Mouse (Mus musculus) brain, embryonic 18.5 days (tissue): ENCODE measurements around the gene Tmem230.
"Not testable (repeated sequence)": the region's sequence is repeated elsewhere in the genome, so short reads cannot be mapped to it uniquely, and the experiment has no call there.

Experiments
- DNase-seq: peaks from one replicate; pipeline ENCODE4 v3.0.0-alpha.2; 2012; ENCODE audit warnings: low read depth, low spot score

Tmem230 gene

GRCm38 (mm10) chr2:132272694-132273389 is 25.2 kb upstream of the Tmem230 start:
- DNase-seq = no peak

- DNase-seq = no peak
These were observed 22.8 kb upstream of the Tmem230 start for GRCm38 (mm10) chr2:132270331-132270951.

- DNase-seq = no peak
These were observed 21.6 kb upstream of the Tmem230 start for GRCm38 (mm10) chr2:132269217-132269616.

- DNase-seq = no peak
These were observed 18.5 kb upstream of the Tmem230 start for GRCm38 (mm10) chr2:132266086-132266485.

- no peak for DNase-seq
These were observed 17.6 kb upstream of the Tmem230 start for GRCm38 (mm10) chr2:132265196-132265595.

- DNase-seq = no peak
These were observed 16.7 kb upstream of the Tmem230 start for GRCm38 (mm10) chr2:132264266-132264710.

GRCm38 (mm10) chr2:132263421-132264265 is 16.0 kb upstream of the Tmem230 start:
- DNase-seq = no peak

- peak; percentile 96 for DNase-seq
These were observed 15.3 kb upstream of the Tmem230 start, which contains the start of gene Cds2 for GRCm38 (mm10) chr2:132262879-132263398. Gene Cds2, plus strand, starts transcription at chr2:132263148.

- no peak for DNase-seq
These were observed 14.6 kb upstream of the Tmem230 start for GRCm38 (mm10) chr2:132262175-132262574.

- no peak for DNase-seq
These were observed 13.0 kb upstream of the Tmem230 start for GRCm38 (mm10) chr2:132260601-132261000.

- no peak for DNase-seq
These were observed 9.9 kb upstream of the Tmem230 start for GRCm38 (mm10) chr2:132257350-132258068.

- DNase-seq = no peak
These were observed 6.0 kb upstream of the Tmem230 start for GRCm38 (mm10) chr2:132253603-132254002.

GRCm38 (mm10) chr2:132252542-132253528 is 5.2 kb upstream of the Tmem230 start, which contains the start of gene Pcna:
Gene Pcna, minus strand, starts transcription at chr2:132253314.
- DNase-seq = peak; percentile 97

GRCm38 (mm10) chr2:132251911-132252310 is 4.3 kb upstream of the Tmem230 start:
- DNase-seq = no peak

- no peak for DNase-seq
These were observed 4.2 kb downstream of the Tmem230 start for GRCm38 (mm10) chr2:132243370-132243769.

GRCm38 (mm10) chr2:132240457-132240856 is 7.2 kb downstream of the Tmem230 start:
- not testable (repeated sequence) for DNase-seq

- DNase-seq = not testable (repeated sequence)
These were observed 8.2 kb downstream of the Tmem230 start for GRCm38 (mm10) chr2:132239434-132239833.

- DNase-seq = no peak
These were observed 11.6 kb downstream of the Tmem230 start for GRCm38 (mm10) chr2:132235975-132236374.

- DNase-seq = no peak
These were observed 12.3 kb downstream of the Tmem230 start for GRCm38 (mm10) chr2:132235291-132235690.
